Mouse (Mus musculus): Measurements from ENCODE around the gene Gm10271.

Gm10271 gene

GRCm38 (mm10) chr10:116972509-116972908 is at the start of gene Gm10271:
TSS of gene Gm10271 (minus strand) at chr10:116972609.
- no peak for DNase-seq (ENCODE audit: low read depth, low spot score)

- no peak for DNase-seq (ENCODE audit: low read depth, low spot score)
These were observed 48.8 kb upstream of the Gm10271 start for GRCm38 (mm10) chr10:117021020-117021754.

- no peak for DNase-seq (ENCODE audit: low read depth, low spot score)
These were observed 46.0 kb upstream of the Gm10271 start for GRCm38 (mm10) chr10:117018281-117018840.

DNA sequence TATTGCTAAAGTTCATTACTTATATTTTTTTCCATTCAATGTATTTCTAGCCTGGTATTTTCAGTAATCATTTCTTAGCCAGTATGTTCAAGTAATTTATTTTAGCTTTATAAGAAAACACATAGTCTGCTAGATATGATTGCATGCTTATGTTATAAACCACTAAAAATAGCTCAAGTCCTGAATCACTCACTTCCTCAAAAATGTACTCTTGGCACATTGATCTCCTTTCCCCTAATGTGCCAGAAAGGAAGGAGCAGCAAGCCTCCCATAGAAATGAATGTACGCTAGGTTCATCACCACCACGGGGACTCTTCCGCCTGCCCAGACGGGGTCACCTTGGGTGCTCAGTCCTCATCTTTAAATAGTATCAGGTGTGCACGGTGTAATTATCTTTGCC is 42.2 kb upstream of the Gm10271 start:
- no peak for DNase-seq (ENCODE audit: low read depth, low spot score)

DNA sequence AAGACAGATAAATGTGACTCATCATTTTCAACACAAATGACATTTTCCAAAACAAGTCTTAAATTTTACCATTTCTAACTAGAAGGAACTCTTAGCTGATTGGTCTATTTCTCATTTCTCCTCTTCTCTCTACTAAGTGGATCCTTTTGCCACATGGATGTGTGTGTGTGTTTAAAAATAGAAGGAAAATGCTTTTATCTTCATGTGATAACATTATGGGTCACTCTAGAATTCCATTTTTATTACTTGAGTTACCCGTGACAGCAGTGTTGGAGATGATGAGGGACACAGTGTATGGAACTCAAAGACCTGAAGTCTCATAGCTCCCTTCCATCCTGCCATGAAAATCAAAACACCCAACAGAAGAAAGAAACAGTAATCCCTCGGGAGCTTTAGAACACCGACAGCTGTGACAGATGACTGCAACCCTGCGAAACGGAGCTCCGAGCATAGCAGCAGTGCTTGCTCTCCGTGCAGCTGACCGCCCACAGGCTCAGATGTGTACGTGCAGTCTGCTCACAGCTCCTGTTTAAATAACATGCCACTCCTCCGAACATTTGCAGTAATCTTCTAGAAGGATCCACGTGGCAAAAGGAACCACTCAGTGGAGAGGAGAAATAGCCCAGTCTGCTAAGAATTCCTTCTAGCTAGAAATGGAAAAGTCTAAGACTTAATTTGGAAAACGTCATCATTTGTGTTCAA is 41.4 kb upstream of the Gm10271 start:
- no peak for DNase-seq (ENCODE audit: low read depth, low spot score)

GRCm38 (mm10) chr10:117011047-117011446 is 38.6 kb upstream of the Gm10271 start:
- no peak for DNase-seq (ENCODE audit: low read depth, low spot score)

GRCm38 (mm10) chr10:117009691-117010090 is 37.3 kb upstream of the Gm10271 start:
- DNase-seq (ENCODE audit: low read depth, low spot score), result no peak

DNA sequence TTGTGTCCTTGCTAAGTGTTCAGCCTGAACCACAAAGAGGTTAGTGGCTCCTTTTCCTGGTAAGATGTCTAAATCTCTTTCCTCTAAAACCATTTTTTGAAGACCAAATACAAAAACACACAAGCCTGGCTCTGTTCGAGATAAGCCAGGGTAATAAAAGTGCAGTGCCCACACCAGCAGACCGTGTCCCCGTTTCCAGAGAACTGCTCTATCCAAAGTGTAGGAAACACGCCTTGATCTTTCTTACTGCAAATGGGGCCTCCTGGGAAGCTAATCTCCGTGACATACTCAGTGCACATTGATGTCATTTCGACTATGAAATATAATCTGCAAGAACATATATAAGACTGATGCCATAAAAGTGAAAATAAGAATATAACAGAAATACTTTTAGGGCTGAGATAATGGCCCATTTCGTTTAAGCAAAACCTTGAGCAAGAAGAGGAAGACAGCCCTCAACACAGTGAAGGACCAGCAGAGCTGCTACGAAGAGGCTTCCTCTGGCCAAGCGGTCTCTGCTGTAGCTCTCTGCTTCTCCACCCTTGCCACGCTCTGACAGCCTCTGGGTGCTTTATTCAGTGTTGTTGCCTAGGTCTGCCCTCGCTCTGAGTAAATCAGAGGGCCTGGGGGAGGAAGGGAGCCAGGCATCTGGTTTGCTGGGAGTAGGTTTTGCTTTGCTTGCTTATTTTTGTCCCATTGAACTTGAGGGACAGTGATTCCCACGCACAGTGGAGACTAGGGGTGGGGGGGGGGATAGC is 33.5 kb upstream of the Gm10271 start:
- no peak for DNase-seq (ENCODE audit: low read depth, low spot score)

DNA sequence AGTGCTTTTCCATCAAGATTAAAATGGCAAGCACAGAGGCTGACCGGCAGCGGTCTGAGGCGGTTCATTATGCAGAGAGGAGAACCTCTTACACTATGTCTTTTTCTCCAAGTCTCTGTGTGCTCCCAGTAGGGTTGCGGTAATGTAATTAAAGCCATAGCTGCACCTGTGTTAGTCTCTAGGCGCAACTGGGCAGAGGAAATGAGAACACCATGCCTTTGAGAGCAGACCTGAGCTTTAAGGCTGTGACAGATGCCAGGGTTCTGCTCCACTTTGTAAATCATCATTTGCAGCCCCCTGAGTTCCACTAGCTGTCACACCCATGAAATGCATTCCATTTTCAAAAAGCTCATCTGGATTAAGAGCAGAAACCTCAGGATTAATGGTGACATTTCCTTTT is 32.3 kb upstream of the Gm10271 start:
- DNase-seq (ENCODE audit: low read depth, low spot score), result no peak

- no peak for DNase-seq (ENCODE audit: low read depth, low spot score)
These were observed 28.6 kb upstream of the Gm10271 start for GRCm38 (mm10) chr10:117000975-117001374.

- no peak for DNase-seq (ENCODE audit: low read depth, low spot score)
These were observed 26.5 kb upstream of the Gm10271 start for GRCm38 (mm10) chr10:116998716-116999455.

DNA sequence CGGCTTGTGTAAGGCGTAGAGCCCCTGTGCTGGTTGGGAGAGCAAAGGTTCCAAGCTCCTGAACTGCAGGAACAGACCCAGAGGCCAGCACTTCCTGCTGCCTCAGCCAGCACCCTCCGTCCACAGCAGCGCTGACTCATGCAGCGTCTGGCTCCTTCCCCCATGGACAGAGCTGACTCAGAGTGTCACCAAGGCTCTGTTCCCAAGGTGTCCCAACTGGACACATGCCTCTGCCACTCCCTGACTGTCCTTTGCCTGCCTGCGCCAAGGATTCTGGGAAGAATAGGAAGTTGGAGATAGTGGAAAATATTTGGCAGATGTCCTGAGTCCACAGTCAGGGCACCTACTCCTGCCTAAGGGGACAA is 23.8 kb upstream of the Gm10271 start:
- no peak for DNase-seq (ENCODE audit: low read depth, low spot score)

DNA sequence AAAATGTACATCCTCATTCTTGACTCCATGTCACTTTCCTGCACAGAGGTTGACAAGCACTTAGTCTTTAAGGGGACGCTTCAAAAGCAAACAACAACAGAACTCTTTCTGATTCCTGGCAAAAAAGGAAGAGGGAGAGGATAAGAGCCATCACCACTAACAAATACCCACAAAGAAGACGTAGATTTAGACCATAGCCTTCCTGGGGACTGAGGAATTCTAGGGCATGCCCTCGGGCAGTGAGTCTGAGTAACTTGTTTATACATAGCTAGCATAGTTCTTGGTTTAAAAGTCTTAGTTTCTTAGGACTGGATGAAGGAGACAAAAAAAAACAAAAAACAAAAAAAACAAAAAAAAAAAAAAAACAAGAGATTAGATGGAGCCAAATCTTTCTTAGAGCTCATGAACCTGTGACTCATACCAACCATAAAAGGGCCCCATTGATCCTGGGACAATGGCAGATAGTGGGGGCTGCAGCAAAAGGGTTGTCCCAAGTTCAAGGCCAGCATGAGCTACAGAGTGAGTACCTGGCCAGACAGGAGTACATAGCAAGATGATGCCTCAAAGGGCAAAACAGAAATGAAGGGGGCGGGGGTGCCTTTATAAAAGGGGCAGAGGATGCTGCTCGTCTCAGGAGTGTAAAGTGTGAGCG is 23.3 kb upstream of the Gm10271 start:
- no peak for DNase-seq (ENCODE audit: low read depth, low spot score)

DNA sequence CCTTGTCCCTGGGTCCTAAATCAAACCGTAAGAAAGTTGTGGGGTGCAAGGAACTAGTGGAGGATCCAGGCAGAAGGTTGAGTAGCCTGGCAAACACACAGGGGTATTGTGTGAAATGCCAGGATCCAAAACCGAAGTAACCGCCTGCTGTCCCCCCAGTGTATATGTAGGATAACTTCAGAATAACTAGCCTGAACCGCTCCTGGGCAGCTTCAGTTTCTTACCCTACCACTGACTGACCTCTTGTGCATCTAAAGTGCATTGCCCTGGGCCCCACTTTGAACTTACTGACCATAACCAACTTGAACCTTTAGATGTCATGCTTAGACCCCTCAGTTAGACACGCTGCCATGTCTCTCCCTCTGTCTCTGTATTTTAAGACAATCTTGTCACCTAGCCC is 22.8 kb upstream of the Gm10271 start:
- no peak for DNase-seq (ENCODE audit: low read depth, low spot score)

DNA sequence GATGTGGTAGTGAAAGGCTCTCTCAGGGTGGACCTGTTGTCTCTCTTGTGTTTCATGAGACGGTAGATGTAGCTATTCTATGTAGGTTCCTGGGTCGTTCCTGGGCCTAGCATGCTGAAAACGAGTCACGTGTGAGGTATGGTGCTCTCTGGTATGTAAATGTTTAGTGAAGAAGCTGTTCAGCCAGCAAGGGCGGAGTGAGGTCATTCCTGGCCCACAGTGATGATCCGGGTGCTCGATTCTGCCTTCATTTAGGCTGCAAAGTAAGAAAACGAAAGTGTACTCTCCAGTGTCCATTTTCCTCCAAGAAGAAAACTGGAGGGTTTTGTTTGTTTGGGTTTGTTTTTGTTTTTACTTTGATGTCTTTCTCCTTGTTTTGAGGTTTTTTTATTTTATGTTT is 21.6 kb upstream of the Gm10271 start:
- DNase-seq (ENCODE audit: low read depth, low spot score), result no peak

GRCm38 (mm10) chr10:116986264-116987082 is 14.1 kb upstream of the Gm10271 start, which contains the start of gene Best3:
TSS of gene Best3 (plus strand) at chr10:116986314.
- DNase-seq (ENCODE audit: low read depth, low spot score), result no peak

- DNase-seq (ENCODE audit: low read depth, low spot score), result no peak
These were observed 12.4 kb upstream of the Gm10271 start for GRCm38 (mm10) chr10:116984836-116985235.

GRCm38 (mm10) chr10:116982526-116982925 is 10.1 kb upstream of the Gm10271 start:
- no peak for DNase-seq (ENCODE audit: low read depth, low spot score)

DNA sequence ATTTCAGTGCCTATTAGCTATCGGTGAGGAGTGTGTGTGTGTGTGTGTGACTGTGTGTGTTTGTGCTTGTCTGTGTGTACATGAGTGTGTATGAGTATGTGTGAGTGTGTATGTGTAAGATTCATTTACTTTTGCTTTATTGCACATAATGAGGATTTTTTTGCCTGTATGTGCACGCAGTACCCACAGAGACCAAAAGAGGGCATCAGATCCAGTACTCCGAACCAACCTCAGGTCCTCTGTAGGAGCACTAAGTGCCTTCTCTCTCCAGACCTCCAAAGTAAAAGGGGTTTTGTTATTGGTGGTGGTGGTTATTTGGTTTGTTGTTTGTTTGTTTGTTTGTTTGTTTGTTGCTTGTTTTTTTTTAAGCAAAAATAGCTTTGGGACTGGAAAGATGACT is 8.5 kb upstream of the Gm10271 start:
- DNase-seq (ENCODE audit: low read depth, low spot score), result peak; percentile 49

- DNase-seq (ENCODE audit: low read depth, low spot score), result no peak
These were observed 7.9 kb upstream of the Gm10271 start for GRCm38 (mm10) chr10:116980273-116980672.

Measured in R1 (cell line).